Mouse (Mus musculus): ENCODE data around the gene Gbp10.

Gene Gbp10

DNA sequence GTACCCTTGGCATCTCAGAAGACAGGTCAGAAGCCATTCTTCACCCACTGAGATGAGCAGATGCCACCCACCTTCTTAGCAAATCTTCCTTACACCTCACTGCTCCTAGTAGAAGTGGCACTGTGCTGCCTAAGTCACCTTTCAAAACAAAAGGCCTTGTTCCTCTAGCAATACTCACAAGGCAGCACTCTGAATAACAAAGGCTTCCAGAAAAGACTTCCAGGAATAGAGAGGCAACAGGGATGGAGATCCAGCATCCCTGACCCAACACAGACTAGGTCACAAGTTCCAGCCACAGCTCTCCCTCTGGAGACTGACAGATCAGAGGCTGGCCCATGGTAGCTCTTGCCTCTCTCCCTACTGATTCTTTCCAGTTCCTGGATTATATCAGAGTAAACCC, 57.9 kb downstream of the Gbp10 start:
- TF ChIP-seq POU5F1 (IDR thresholded peaks at IDR 0.05; ENCODE audit: borderline replicate concordance, low read length) (peak; percentile 48; the same call in 1 of the 2 replicates), NANOG (IDR thresholded peaks at IDR 0.05; ENCODE audit: borderline replicate concordance, low read length) (no peak)
- H3K9me3 ChIP-seq (ENCODE audit: low read length), result no peaks in the 10 kb centered on the region

More for the DNA sequence above, 57.9 kb downstream of the Gbp10 start:
- Histone ChIP-seq H3K27me3 (ENCODE audit: insufficient read depth, low read length) (no peaks in the 10 kb centered on the region), H3K4me3 (replicated peaks; ENCODE audit: low read length) (no peak overlapping the region), H3K36me3 (ENCODE audit: insufficient read depth, low read length) (no peaks in the 10 kb centered on the region), H3K4me1 (replicated peaks; ENCODE audit: low read depth, low read length) (peaks cover 28% of the 10 kb centered on the region)

All from E14TG2a.4 (cell line).